Mouse (Mus musculus) lung, adult 2 months (tissue): ENCODE measurements around the gene En1.

ENCODE experiments used
- CTCF ChIP-seq: fragments of 200-500 bp; IDR thresholded peaks from 2 replicates; pipeline ENCODE4 v1.5.1; 2011; ENCODE audit warnings: mild to moderate bottlenecking, low read length, control low read depth; ENCODE audit not compliant: insufficient read depth
- POLR2A ChIP-seq: fragments of 200-500 bp; IDR thresholded peaks from 2 replicates; pipeline ENCODE4 v1.6.1; 2011; ENCODE audit warnings: low read depth, mild to moderate bottlenecking, control low read depth, low read length, borderline replicate concordance; ENCODE audit errors: extremely low read depth

DNA sequence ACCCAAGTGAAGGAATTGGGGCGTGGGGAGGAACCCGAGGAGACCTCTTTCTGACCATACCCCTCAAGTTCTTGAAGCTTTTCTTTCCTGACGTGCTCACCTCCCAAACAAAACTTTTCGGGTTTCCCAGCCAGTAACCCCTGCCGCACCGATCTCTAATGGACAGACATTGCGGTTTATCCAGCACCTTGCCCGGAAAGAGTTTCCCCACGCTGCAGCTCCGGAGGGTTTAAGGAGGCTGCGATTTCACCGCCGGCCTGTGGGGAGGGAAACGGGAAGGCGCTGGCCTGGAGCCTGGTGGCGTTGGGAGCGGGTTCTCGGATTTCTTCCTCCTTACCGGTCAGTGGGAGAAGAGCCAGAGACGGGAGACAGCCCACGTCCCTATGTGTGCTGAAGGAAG is 5.9 kb upstream of the En1 start:
- TF ChIP-seq CTCF (no peak), POLR2A (no peak)
